Mouse (Mus musculus) cortical plate, adult 2 months (tissue): Measurements from ENCODE around the gene Serpinb6a. TPM values are rescaled to one million over a fixed set of nuclear protein-coding genes. Genes with fewer than 3 reads are reported as not detected.

Source experiments
- H3K27ac ChIP-seq: fragments of 200-500 bp; 2 replicates; pipeline ENCODE4 v1.5.1; 2012; ENCODE audit warnings: low read length, control low read depth, inconsistent platforms; ENCODE audit not compliant: insufficient read depth
- H3K4me1 ChIP-seq: fragments of 200-500 bp; 2 replicates; pipeline ENCODE4 v1.6.1; 2011; ENCODE audit warnings: low read length; ENCODE audit not compliant: control insufficient read depth, insufficient read depth
- H3K4me3 ChIP-seq: fragments of 200-500 bp; 2 replicates; pipeline ENCODE4 v1.5.1; 2011; ENCODE audit warnings: mild to moderate bottlenecking, low read length, control low read depth; ENCODE audit not compliant: insufficient read depth
- CTCF ChIP-seq: fragments of 200-500 bp; IDR thresholded peaks from 2 replicates; pipeline ENCODE4 v1.5.1; 2011; ENCODE audit warnings: mild to moderate bottlenecking, control low read depth, low read length; ENCODE audit not compliant: insufficient read depth; ENCODE audit errors: extremely low read depth
- POLR2A ChIP-seq: fragments of 200-500 bp; IDR thresholded peaks from 2 replicates; pipeline ENCODE4 v1.6.1; 2011; ENCODE audit warnings: mild to moderate bottlenecking, low read length, control low read depth; ENCODE audit not compliant: insufficient read depth; ENCODE audit errors: extremely low read depth
- polyA plus RNA-seq: library from polyadenylated mRNA; depleted of rRNA; stranded (reverse); fragments of >200 nt; gene quantifications from 2 replicates; pipeline ENCODE4 v1.2.3, GENCODE M21; 2012

Serpinb6a gene
- polyA plus RNA-seq, 1 experiment = 50.5 TPM

GRCm38 (mm10) chr13:34003058-34003457 lies 464 bp upstream of the Serpinb6a start:
- no peak overlapping the region for H3K27ac ChIP-seq
- H3K4me1 ChIP-seq = peaks cover 2% of the 10 kb centered on the region; the same call in 1 of the 2 replicates
- TF ChIP-seq CTCF (no peak), POLR2A (no peak)
- peak overlapping the region; percentile 57 for H3K4me3 ChIP-seq

- no peaks in the 10 kb centered on the region for H3K4me1 ChIP-seq
- TF ChIP-seq CTCF = peak; percentile 73
- TF ChIP-seq POLR2A = no peak
- H3K4me3 ChIP-seq = no peak overlapping the region
- no peak overlapping the region for H3K27ac ChIP-seq
Measured at GRCm38 (mm10) chr13:33995197-33995596, 7.4 kb downstream of the Serpinb6a start.

GRCm38 (mm10) chr13:33989625-33990024 lies 13.0 kb downstream of the Serpinb6a start:
- H3K4me3 ChIP-seq = no peak overlapping the region
- H3K4me1 ChIP-seq = no peaks in the 10 kb centered on the region
- TF ChIP-seq CTCF = no peak
- TF ChIP-seq POLR2A = no peak
- H3K27ac ChIP-seq = no peak overlapping the region

GRCm38 (mm10) chr13:33966574-33966973 lies 36.0 kb downstream of the Serpinb6a start:
- Histone ChIP-seq H3K27ac (no peak overlapping the region), H3K4me1 (no peaks in the 10 kb centered on the region), H3K4me3 (no peak overlapping the region)
- TF ChIP-seq POLR2A = no peak

GRCm38 (mm10) chr13:33966025-33966412 lies 36.6 kb downstream of the Serpinb6a start:
- H3K27ac ChIP-seq = no peak overlapping the region
- no peak for TF ChIP-seq CTCF
- no peak for TF ChIP-seq POLR2A
- no peak overlapping the region for H3K4me3 ChIP-seq
- no peaks in the 10 kb centered on the region for H3K4me1 ChIP-seq

GRCm38 (mm10) chr13:33965056-33966024 lies 37.3 kb downstream of the Serpinb6a start:
- Histone ChIP-seq H3K4me1 (no peaks in the 10 kb centered on the region), H3K27ac (no peak overlapping the region), H3K4me3 (peak overlapping the region; percentile 51)
- TF ChIP-seq POLR2A = no peak
- no peak for TF ChIP-seq CTCF

GRCm38 (mm10) chr13:33964206-33965046 lies 38.2 kb downstream of the Serpinb6a start, which contains the start of gene Nqo2:
Gene Nqo2 (plus strand): TSS chr13:33964687.
- peak; percentile 15; the same call in 1 of the 2 replicates for TF ChIP-seq CTCF
- peak; percentile 56; the same call in 1 of the 2 replicates for TF ChIP-seq POLR2A
- Histone ChIP-seq H3K27ac (no peak within 1 kb of the TSS), H3K4me3 (peak within 1 kb of the TSS; percentile 51), H3K4me1 (no peaks in the 10 kb centered on the region)

GRCm38 (mm10) chr13:33959771-33960170 lies 42.8 kb downstream of the Serpinb6a start:
- no peak overlapping the region for H3K4me3 ChIP-seq
- H3K27ac ChIP-seq = no peak overlapping the region
- no peaks in the 10 kb centered on the region for H3K4me1 ChIP-seq
- TF ChIP-seq CTCF = no peak
- no peak for TF ChIP-seq POLR2A

GRCm38 (mm10) chr13:33956571-33957421 lies 45.8 kb downstream of the Serpinb6a start:
- TF ChIP-seq POLR2A (no peak), CTCF (peak; percentile 47; the same call in 1 of the 2 replicates)
- Histone ChIP-seq H3K4me1 (no peaks in the 10 kb centered on the region), H3K4me3 (no peak overlapping the region), H3K27ac (no peak overlapping the region)
